Mouse (Mus musculus) Patski (cell line): Measurements from ENCODE around the gene 1700056E22Rik. TPM values are rescaled to one million over a fixed set of nuclear protein-coding genes. Genes with fewer than 3 reads are reported as not detected.

Experiments
- ATAC-seq: fragments of 100-300 bp; one replicate; pipeline ENCODE4 v1.8.0; 2021
- CTCF ChIA-PET: fragments of 350-600 bp; sonication (Branson Sonifier 250); formaldehyde crosslinking; loops from one replicate; lab custom pipeline; 2022; ENCODE audit warnings: inconsistent platforms; lab: Charles Lee
- POLR2A ChIA-PET: fragments of 350-600 bp; sonication (Branson Sonifier 250); formaldehyde crosslinking; loops from one replicate; lab custom pipeline; 2022; ENCODE audit warnings: antibody characterized with exemption, inconsistent platforms; lab: Charles Lee
- DNase-seq: peaks from one replicate; pipeline ENCODE4 v3.0.0-alpha.2; 2011; ENCODE audit warnings: low read depth, low spot score
- H3K27me3 ChIP-seq: fragments of 371-371 bp; one replicate; pipeline ENCODE4 v1.5.1; 2021
- CTCF ChIP-seq: fragments of 100-300 bp; IDR thresholded peaks from one replicate; pipeline ENCODE4 v1.5.1; 2021
- in situ Hi-C: fragments of 300-500 bp; cut with MboI; formaldehyde crosslinking; loops from 3 replicates; pipeline ENCODE4 v1.11.1; 2018; ENCODE audit warnings: low pct_unique_long_range_greater_than_20kb, mixed read lengths
- polyA plus RNA-seq: library from polyadenylated mRNA; unstranded; gene quantifications from one replicate; pipeline ENCODE4 v1.2.3, GENCODE M21; 2021

The 1700056E22Rik gene
- polyA plus RNA-seq, 1 experiment from 2014 or later = 3.4 TPM

DNA sequence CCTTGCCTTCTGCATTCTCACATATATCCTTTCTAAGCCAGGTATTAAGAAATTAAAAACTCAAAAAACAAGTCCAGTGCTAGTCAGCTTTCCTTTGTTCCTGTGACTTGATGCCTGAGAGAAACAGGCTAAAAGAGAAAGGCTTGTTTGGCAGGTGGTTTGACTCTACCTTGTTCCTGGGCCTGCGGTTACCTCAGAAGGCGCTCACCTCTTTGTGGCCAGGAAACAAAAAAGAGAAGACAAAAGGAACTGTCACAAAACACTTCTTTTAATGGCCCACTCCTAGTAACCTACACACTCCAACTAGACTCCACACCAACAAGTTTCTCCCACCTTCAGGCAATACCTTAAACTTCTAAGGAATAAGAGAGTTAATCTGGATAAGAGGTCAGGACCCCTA, 9.5 kb downstream of the 1700056E22Rik start:
- ChIA-PET POLR2A (interaction anchor here (0.8 kb wide), 1 partner anchor 116 kb away, joined by 3 read pairs; no protein-coding TSS in a partner anchor), CTCF (no interaction called here)
- no peaks in the 10 kb centered on the region for H3K27me3 ChIP-seq
- TF ChIP-seq CTCF = no peak
- no peak for ATAC-seq
- in situ Hi-C loops = no loop called here
- DNase-seq = no peak

DNA sequence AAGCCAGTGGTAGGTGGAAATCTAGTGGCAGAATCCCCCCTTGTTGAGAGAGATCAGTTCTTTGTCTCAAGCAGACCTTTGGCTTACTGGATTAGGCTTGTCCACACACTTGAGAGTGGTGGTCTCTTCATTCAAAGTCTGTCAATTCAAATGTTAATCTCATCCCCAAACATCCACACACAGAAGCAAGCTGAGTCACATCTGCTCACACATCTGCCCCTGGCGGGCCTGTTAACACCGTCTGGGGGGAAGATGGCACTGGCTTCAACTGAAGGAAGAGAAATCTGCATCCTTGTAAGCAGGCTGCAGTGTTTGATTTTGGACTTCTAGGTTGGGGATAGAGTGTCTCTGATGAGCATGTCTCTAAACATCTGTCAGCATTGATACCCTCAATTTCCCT, 10.1 kb downstream of the 1700056E22Rik start:
- H3K27me3 ChIP-seq = no peaks in the 10 kb centered on the region

DNA sequence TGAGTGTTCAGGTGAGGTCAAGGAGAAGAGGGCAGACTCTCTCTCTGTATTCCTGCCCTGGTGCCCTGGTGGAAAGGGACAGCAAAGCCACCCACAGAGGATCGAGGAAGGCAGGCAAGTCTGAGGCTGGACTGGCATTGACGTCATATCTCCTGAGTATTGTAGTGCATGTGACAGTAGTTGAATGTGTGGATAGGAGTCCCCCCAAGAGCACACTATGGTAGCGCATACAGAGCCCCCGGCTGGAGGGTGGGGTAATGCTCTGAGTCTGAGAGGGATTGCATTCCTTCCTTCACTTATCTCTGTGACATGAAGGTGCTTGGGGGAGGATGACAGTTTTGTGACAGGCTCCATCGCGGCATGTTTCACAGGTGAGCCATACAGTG, 14.4 kb downstream of the 1700056E22Rik start:
- DNase-seq (no peak), ATAC-seq (no peak)
- H3K27me3 ChIP-seq = no peaks in the 10 kb centered on the region
- TF ChIP-seq CTCF = no peak
- ChIA-PET CTCF (no interaction called here), POLR2A (no interaction called here)
- in situ Hi-C loops = no loop called here

More for the DNA sequence above, 10.1 kb downstream of the 1700056E22Rik start:
- ChIA-PET CTCF (no interaction called here), POLR2A (interaction anchor here (0.8 kb wide), 1 partner anchor 117 kb away, joined by 3 read pairs; no protein-coding TSS in a partner anchor)
- TF ChIP-seq CTCF = no peak
- ATAC-seq (no peak), DNase-seq (no peak)
- in situ Hi-C loops = no loop called here

DNA sequence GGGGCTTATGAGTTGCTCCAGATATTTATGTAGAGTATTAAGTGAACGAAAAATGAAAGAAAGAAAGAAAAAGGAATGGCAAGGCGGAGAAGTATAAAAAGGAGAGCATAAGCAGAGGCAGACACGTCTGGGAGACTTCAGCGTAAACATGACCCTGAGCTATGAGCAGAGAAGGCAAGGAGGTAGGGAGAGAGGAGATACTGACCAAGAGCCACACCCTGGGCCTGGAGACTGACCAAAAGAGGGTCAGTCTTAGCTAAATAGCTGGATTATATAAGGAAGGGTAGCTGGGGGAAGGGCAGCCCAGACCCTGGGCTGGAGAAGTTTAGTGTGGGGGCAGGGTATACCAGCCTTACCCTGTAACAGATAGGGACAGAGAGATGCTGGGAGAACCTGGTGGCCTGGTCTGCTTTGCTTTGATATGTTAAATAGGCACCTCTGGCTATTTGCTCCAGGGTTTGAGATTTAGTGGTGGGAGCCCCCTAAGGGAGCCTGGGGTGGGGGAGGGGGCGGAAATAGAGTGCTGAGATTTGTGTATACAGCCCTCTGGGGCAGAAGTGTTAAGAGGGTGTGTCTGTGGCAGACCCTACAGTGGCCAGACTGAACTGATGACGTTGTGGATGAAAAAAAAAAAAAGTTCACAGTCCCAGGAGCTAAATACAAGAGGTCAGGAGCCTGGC, 14.9 kb downstream of the 1700056E22Rik start:
- TF ChIP-seq CTCF = no peak
- ATAC-seq (no peak), DNase-seq (no peak)
- ChIA-PET POLR2A (interaction anchor here (0.6 kb wide), 1 partner anchor 129 kb away, joined by 4 read pairs; no protein-coding TSS in a partner anchor), CTCF (interaction anchor here (0.8 kb wide), 1 partner anchor 20 kb away, joined by 3 read pairs; no protein-coding TSS in a partner anchor)
- H3K27me3 ChIP-seq = no peaks in the 10 kb centered on the region
- in situ Hi-C loops = no loop called here

DNA sequence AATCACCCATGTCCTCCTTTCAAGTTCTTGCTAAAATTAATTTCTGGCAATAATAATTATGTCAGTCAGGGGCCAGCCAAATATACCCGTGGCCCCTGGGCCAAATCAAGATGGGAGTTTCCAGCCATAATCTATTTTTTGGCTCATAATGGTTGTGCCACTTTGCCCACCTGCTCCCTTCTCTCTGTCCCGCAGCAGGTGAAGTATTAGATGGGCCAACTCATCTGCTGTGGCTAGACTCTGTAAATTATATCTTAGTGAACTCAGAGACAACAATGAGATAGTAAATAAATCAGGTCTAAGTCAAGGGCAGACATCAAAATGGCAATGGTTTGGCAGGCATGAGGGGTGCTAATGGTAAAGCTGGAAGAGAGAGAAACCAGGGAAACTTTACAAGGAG, 16.5 kb downstream of the 1700056E22Rik start:
- in situ Hi-C loops = no loop called here
- TF ChIP-seq CTCF = no peak
- H3K27me3 ChIP-seq = no peaks in the 10 kb centered on the region
- ChIA-PET CTCF (no interaction called here), POLR2A (no interaction called here)
- ATAC-seq = no peak
- DNase-seq = no peak

DNA sequence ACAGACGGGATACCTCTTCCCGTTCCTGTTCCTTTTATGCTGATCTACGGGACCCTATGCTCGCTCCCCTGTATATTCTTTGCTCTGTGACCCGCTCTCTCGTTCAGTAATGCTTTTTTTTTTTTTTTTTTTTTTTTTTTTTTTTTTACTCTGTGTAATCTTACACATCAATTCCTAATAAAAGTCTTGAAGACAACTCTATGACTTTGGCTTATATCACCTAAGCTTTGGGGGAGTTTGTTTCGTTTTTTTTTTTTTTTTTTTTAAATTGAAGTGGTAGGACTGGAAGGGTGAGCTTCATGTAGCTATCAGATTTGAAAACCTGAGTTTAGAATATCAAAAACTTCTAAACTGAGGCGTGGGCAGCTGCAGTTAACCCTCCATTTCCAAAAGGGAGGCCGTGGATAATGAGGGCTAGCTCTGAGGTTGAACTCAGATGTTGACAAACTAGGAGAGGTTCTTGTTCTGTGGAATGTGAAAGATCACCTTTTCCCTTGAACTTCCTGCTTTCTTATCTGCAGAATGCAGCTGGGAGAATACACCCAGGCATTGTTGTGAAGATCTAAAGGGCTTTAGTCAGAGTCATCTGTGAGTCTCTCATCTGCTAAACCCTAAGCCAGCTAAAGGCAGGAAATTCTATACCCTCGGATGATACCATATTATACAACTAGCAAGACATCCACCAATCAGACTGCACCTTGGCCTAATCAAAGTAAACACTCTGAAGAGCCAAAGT, 17.9 kb downstream of the 1700056E22Rik start:
- no peaks in the 10 kb centered on the region for H3K27me3 ChIP-seq
- in situ Hi-C loops = no loop called here
- ChIA-PET POLR2A (no interaction called here), CTCF (interaction anchor here (1.3 kb wide), 1 partner anchor 11 kb away, joined by 4 read pairs; no protein-coding TSS in a partner anchor)
- no peak for ATAC-seq
- no peak for DNase-seq
- no peak for TF ChIP-seq CTCF

DNA sequence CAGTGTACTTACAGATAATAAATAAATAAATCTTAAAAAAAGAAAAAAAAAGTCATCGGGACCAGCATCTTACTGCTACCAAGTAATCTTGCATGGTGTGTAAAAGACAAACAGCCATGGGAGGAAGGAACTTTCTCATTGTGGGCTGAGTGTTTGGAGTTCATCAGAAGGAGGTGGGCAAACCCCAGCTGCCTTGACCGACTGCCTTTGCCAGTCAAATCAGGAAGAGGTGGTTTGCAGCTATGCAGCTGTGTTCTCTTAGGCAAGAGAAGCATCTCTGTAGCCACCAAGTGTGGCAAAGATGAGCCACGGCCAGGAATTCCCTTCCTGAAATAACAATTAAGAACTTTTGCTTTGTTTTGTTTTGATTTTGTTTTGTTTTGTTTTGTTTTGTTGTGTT, 20.0 kb downstream of the 1700056E22Rik start:
- in situ Hi-C loops = no loop called here
- no peak for TF ChIP-seq CTCF
- DNase-seq (no peak), ATAC-seq (no peak)
- no peaks in the 10 kb centered on the region for H3K27me3 ChIP-seq
- ChIA-PET POLR2A (no interaction called here), CTCF (no interaction called here)

DNA sequence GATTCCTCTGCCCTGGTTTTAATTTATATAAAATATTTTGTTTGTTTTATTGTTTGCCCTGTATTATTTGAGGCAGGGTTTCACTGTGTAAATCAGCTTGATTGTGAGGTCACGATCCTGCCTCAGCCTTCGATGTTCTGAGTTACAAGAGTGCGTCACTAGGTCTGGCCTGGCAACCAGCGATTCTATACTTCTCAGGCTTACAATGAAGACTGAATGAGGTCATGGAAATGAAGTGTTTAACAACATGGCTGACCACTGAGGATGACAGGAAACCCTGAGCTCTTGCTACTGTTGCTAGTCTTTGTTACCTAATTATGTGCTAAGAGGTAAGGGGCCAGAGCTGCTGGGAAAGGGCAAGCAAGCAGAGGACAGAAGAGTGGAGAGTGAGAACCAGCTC, 21.0 kb downstream of the 1700056E22Rik start, which contains the start of gene Dusp10:
Gene Dusp10 (plus strand): TSS at position 197 of the 400 bp plus-strand sequence.
- no peaks in the 10 kb centered on the region for H3K27me3 ChIP-seq
- ATAC-seq (no peak), DNase-seq (no peak)
- POLR2A ChIA-PET = no interaction called here
- in situ Hi-C loops = no loop called here
- TF ChIP-seq CTCF = no peak
- CTCF ChIA-PET = no interaction called here

DNA sequence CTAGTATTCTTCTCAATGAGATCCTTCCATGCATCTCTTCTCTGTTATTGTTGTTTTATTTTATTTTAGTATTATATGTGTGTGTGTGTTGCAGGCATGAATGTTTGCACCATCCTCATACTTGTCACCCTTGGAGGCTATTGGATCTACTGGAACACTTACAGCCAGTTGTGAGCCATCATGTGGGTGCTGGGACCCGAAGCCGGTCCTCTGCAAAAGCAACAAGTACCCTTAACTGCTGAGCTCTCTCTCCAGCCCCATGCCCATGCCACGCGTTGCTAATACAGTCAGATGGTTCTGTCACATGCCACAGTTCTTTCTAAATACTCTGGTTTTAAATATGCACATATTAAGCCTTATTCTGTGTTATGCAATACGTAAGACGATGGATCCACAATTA, 22.8 kb downstream of the 1700056E22Rik start:
- TF ChIP-seq CTCF = no peak
- POLR2A ChIA-PET = no interaction called here
- no peaks in the 10 kb centered on the region for H3K27me3 ChIP-seq
- DNase-seq (no peak), ATAC-seq (no peak)
- in situ Hi-C loops = no loop called here
- CTCF ChIA-PET = no interaction called here

DNA sequence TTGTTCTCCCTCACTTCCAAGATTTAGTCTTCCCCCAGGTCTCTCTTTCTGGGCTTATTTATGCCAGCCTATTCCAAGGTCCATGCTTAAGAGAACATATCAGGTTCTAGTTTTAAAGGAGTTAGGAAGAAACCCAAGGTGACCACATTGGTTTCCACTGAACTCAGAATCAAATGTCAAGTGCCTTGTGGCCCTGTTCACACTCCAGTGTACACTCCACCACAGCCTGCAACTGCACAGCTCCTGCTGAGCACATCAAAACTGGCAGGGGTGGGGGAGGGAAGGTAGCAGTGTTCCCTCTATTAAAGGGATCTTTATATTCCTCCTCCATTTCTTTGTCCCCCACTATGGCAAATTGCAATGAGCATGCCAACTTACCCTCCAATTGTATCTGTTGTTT, 28.0 kb downstream of the 1700056E22Rik start:
- POLR2A ChIA-PET = no interaction called here
- TF ChIP-seq CTCF = no peak
- no peaks in the 10 kb centered on the region for H3K27me3 ChIP-seq
- in situ Hi-C loops = no loop called here
- DNase-seq = no peak
- ATAC-seq = no peak
- CTCF ChIA-PET = no interaction called here
